Mouse (Mus musculus): Measurements from ENCODE around the gene Sgca.

DNA sequence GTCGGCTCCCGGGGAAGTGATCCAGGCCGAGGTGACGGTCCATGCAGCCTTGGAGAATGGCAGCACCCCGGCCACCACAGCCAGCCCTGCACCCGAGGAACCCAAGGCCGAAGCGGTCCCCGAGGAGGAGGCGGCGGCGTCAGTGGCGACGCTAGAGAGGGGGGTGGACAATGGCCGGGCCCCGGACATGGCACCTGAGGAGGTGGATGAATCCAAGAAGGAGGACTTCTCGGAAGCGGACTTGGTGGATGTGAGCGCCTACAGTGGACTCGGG is 16.3 kb upstream of the Sgca start:
- TF ChIP-seq CTCF (IDR thresholded peaks at IDR 0.05; ENCODE audit: low read depth), result no peak
- TF ChIP-seq EP300 (IDR thresholded peaks at IDR 0.05; ENCODE audit: low read depth), result no peak

Data from heart, postnatal 0 days (tissue).